ENCODE assay signal across 29 mouse cellular contexts in the genomic region with DNA sequence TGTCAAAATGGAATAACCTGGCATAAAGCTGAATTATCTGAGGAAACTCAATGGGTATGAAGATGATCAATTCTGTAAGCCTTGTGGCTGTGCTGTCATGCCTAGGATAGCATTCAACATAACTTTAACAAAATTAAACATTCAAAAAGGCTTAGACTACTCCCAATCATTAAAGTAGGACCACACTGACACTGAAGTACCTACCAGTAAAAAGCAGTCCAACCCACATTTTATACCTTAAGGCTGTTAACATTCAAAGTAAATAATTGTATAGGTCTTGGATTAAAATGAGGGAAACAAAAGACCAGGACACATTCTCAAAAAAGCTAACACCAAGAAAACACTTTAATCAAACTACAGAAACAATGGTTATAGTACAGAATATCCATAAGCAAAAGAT. TPM values are rescaled to one million over a fixed set of nuclear protein-coding genes. Genes with fewer than 3 reads are reported as not detected.
DNase-seq lines count a peak whose midpoint lies in the region; ATAC-seq and TF ChIP-seq lines count a peak whose summit lies in the region.
"Had no signal": no experiment of that assay in that cellular context is flagged by ENCODE, and none has a peak within 500 bp of the region (broad histone marks: within the 10 kb centered on the region; RNA-seq: fewer than 3 reads in every experiment).

No protein-coding gene starts in this region.

- H3K36me3 ChIP-seq in midbrain, embryonic 11.5 days (ENCODE audit: control insufficient read depth, insufficient read depth, low read length), result peaks cover 9% of the 10 kb centered on the region; the same call in 1 of the 2 replicates
- peaks cover 9% of the 10 kb centered on the region; the same call in 1 of the 2 replicates for H3K36me3 ChIP-seq in midbrain, postnatal 0 days (ENCODE audit: insufficient read depth, low read length)
- peaks cover 65% of the 10 kb centered on the region for H3K36me3 ChIP-seq in liver, embryonic 13.5 days
- peaks cover 22% of the 10 kb centered on the region for H3K36me3 ChIP-seq in kidney, adult 2 months (ENCODE audit: control insufficient read depth, insufficient read depth, low read length)

- TF ChIP-seq POLR2A in kidney, adult 2 months (IDR thresholded peaks at IDR 0.05; ENCODE audit: low read depth, low read length), result no peak

- peaks cover 17% of the 10 kb centered on the region for H3K4me1 ChIP-seq in midbrain, embryonic 11.5 days (ENCODE audit: control insufficient read depth, insufficient read depth, low read length)
- peaks cover 5% of the 10 kb centered on the region; the same call in 1 of the 2 replicates for H3K4me1 ChIP-seq in midbrain, postnatal 0 days (ENCODE audit: insufficient read depth, low read length)
- peaks cover 63% of the 10 kb centered on the region for H3K4me1 ChIP-seq in liver, embryonic 13.5 days (replicated peaks)
- H3K4me1 ChIP-seq in kidney, adult 2 months (ENCODE audit: control insufficient read depth, insufficient read depth, low read length), result 0 out of 2 replicates have a peak, but pooled peaks cover 3% of the 10 kb centered on the region

- H3K4me3 ChIP-seq in gastrocnemius, adult 2 months, result peak overlapping the region; percentile 93
- H3K4me3 ChIP-seq in midbrain, embryonic 11.5 days (ENCODE audit: low read depth, low read length), result no peak overlapping the region
- no peak overlapping the region for H3K4me3 ChIP-seq in midbrain, postnatal 0 days (ENCODE audit: low read depth, low read length)
- peak overlapping the region; percentile 28; the same call in 1 of the 2 replicates for H3K4me3 ChIP-seq in liver, embryonic 13.5 days (replicated peaks)
- no peak overlapping the region for H3K4me3 ChIP-seq in kidney, adult 2 months (ENCODE audit: insufficient read depth, low read depth, low read length)
- H3K4me3 ChIP-seq: left cerebral cortex, adult 2 months; neural tube, embryonic 12.5 days had no signal

- ATAC-seq in midbrain, embryonic 11.5 days (ENCODE audit: low FRiP score), result no peak
- no peak for ATAC-seq in midbrain, postnatal 0 days (ENCODE audit: low FRiP score)
- ATAC-seq in liver, embryonic 13.5 days (ENCODE audit: low read depth), result no peak
- ATAC-seq: inflammation-experienced regulatory T-cells, adult 6 months; lung, postnatal 0 days had no signal

- intact Hi-C loops in gastrocnemius, adult 2 months (cut with DNase I), result no loop called here

- H3K9ac ChIP-seq in midbrain, embryonic 11.5 days (ENCODE audit: low read length), result no peak overlapping the region
- no peak overlapping the region for H3K9ac ChIP-seq in midbrain, postnatal 0 days (replicated peaks; ENCODE audit: low read length, poor library complexity, severe bottlenecking)
- H3K9ac ChIP-seq in liver, embryonic 13.5 days, result peak overlapping the region; percentile 55; the same call in 1 of the 2 replicates
- H3K9ac ChIP-seq: embryonic facial prominence, embryonic 13.5 days; limb, embryonic 15.5 days; neural tube, embryonic 12.5 days had no signal

- no peak overlapping the region for H3K27ac ChIP-seq in gastrocnemius, adult 2 months
- H3K27ac ChIP-seq in midbrain, embryonic 11.5 days (ENCODE audit: low read depth, low read length), result no peak overlapping the region
- H3K27ac ChIP-seq in midbrain, postnatal 0 days (ENCODE audit: low read depth, low read length), result no peak overlapping the region
- H3K27ac ChIP-seq in liver, embryonic 13.5 days, result peak overlapping the region; percentile 23; the same call in 1 of the 2 replicates
- no peak overlapping the region for H3K27ac ChIP-seq in kidney, adult 2 months (ENCODE audit: insufficient read depth, low read depth, low read length)
- H3K27ac ChIP-seq: embryonic facial prominence, embryonic 13.5 days; heart, embryonic 10.5 days; hindbrain, embryonic 14.5 days; kidney, embryonic 15.5 days; left cerebral cortex, adult 2 months; limb, embryonic 15.5 days; midbrain, embryonic 12.5 days; neural tube, embryonic 12.5 days had no signal

- no peak for DNase-seq in gastrocnemius, adult 2 months
- DNase-seq in gastrocnemius, adult 18-20 months (ENCODE audit: low spot score), result no peak
- peak; percentile 81 for DNase-seq in midbrain, embryonic 11.5 days (ENCODE audit: low spot score, missing footprints)
- DNase-seq in midbrain, postnatal 0 days (ENCODE audit: low spot score), result no peak
- no peak for DNase-seq in liver, embryonic 13.5 days
- no peak for DNase-seq in kidney, postnatal 36 days
- DNase-seq in kidney, adult 2 months, result no peak
- DNase-seq: adrenal gland, postnatal 10 days; B cell, adult 2 months; cerebellum, adult 8-10 months; cerebellum, postnatal 36 days; embryo, embryonic 11 days; gastrocnemius, postnatal 10 days; heart, postnatal 4 days; kidney, postnatal 4 days; layer of hippocampus, adult 9-11 months; left cerebral cortex, postnatal 4 days; retina, postnatal 1 day; thymus, postnatal 25 days had no signal

- H3K4me2 ChIP-seq in midbrain, embryonic 11.5 days, result no peak overlapping the region
- no peak overlapping the region for H3K4me2 ChIP-seq in midbrain, postnatal 0 days (ENCODE audit: low read depth, low read length, poor library complexity, severe bottlenecking)
- 0 out of 2 replicates have a peak overlapping the region, but pooled peaks have one; percentile 28 for H3K4me2 ChIP-seq in liver, embryonic 13.5 days

- no peaks in the 10 kb centered on the region for H3K9me3 ChIP-seq in midbrain, embryonic 11.5 days (ENCODE audit: control insufficient read depth, low read length)
- H3K9me3 ChIP-seq in midbrain, postnatal 0 days (ENCODE audit: low read length), result no peaks in the 10 kb centered on the region
- H3K9me3 ChIP-seq in liver, embryonic 13.5 days (replicated peaks), result no peaks in the 10 kb centered on the region
- H3K9me3 ChIP-seq: embryonic facial prominence, embryonic 13.5 days; heart, embryonic 10.5 days; kidney, embryonic 15.5 days; limb, embryonic 15.5 days; midbrain, embryonic 12.5 days; neural tube, embryonic 12.5 days had no signal

- no peak for TF ChIP-seq CTCF in gastrocnemius, adult 2 months (IDR thresholded peaks at IDR 0.05)
- TF ChIP-seq CTCF in midbrain, postnatal 0 days (IDR thresholded peaks at IDR 0.05), result no peak
- no peak for TF ChIP-seq CTCF in kidney, adult 2 months (conservative IDR thresholded peaks at IDR 0.05; ENCODE audit: insufficient read depth, insufficient read length, low read depth, low read length)

- no peaks in the 10 kb centered on the region for H3K27me3 ChIP-seq in midbrain, embryonic 11.5 days (ENCODE audit: control insufficient read depth, insufficient read depth, low read length)
- no peaks in the 10 kb centered on the region for H3K27me3 ChIP-seq in midbrain, postnatal 0 days (ENCODE audit: insufficient read depth, low read length)
- no peaks in the 10 kb centered on the region for H3K27me3 ChIP-seq in liver, embryonic 13.5 days
- H3K27me3 ChIP-seq in kidney, adult 2 months (replicated peaks; ENCODE audit: control insufficient read depth, insufficient read depth, low read length), result no peaks in the 10 kb centered on the region
- H3K27me3 ChIP-seq: embryonic facial prominence, embryonic 13.5 days; kidney, embryonic 15.5 days; limb, embryonic 15.5 days; midbrain, embryonic 12.5 days; neural tube, embryonic 12.5 days had no signal

RNA-seq across cellular contexts. Expression of a gene that starts 2.7 kb away (rescaled TPM):
- 10 to 100 TPM; 21.5 to 23.9 TPM for total RNA-seq in gastrocnemius, adult 2 months (2021)
- total RNA-seq in gastrocnemius, adult 18-20 months (2021), result 10 to 100 TPM; 19.1 to 26.2 TPM
- polyA plus RNA-seq in midbrain, embryonic 11.5 days (2014; fragmentation: Nextera tagmentation; extraction: Ambion mirVana), result 28.6 and 30.3 TPM in 2 replicates
- 36.0 and 57.0 TPM in 2 replicates for total RNA-seq in midbrain, postnatal 0 days (2014; rRNA removed)
- polyA plus RNA-seq in midbrain, postnatal 0 days (2015; fragmentation: Nextera tagmentation; extraction: Ambion mirVana), result 54.8 and 64.1 TPM in 2 replicates
- polyA plus RNA-seq in liver, embryonic 13.5 days (2015; fragmentation: Nextera tagmentation; extraction: Ambion mirVana), result 10.4 and 11.8 TPM in 2 replicates
- polyA plus RNA-seq in kidney, adult 2 months (2012; rRNA removed), result 44.9 and 48.5 TPM in 2 replicates

RNA-seq across cellular contexts. Expression of a gene that starts 3.3 kb away (rescaled TPM):
- total RNA-seq in gastrocnemius, adult 2 months (2021), result 10 to 100 TPM; 81.8 to 84.8 TPM
- total RNA-seq in gastrocnemius, adult 18-20 months (2021), result 10 to 100 TPM; 68.0 to 72.0 TPM
- polyA plus RNA-seq in midbrain, embryonic 11.5 days (2014; fragmentation: Nextera tagmentation; extraction: Ambion mirVana), result 974 and 988 TPM in 2 replicates
- total RNA-seq in midbrain, postnatal 0 days (2014; rRNA removed), result 196 and 259 TPM in 2 replicates
- 460 and 484 TPM in 2 replicates for polyA plus RNA-seq in midbrain, postnatal 0 days (2015; fragmentation: Nextera tagmentation; extraction: Ambion mirVana)
- polyA plus RNA-seq in liver, embryonic 13.5 days (2015; fragmentation: Nextera tagmentation; extraction: Ambion mirVana), result 543 and 573 TPM in 2 replicates
- 214 and 336 TPM in 2 replicates for polyA plus RNA-seq in kidney, adult 2 months (2012; rRNA removed)

RNA-seq across cellular contexts. Expression of a gene that starts 6.3 kb away (rescaled TPM):
- total RNA-seq in gastrocnemius, adult 2 months (2021), result 10 to 100 TPM; 21.7 to 30.4 TPM
- 10 to 100 TPM; 18.4 to 28.1 TPM for total RNA-seq in gastrocnemius, adult 18-20 months (2021)
- polyA plus RNA-seq in midbrain, embryonic 11.5 days (2014; fragmentation: Nextera tagmentation; extraction: Ambion mirVana), result 86.9 and 89.9 TPM in 2 replicates
- 38.1 and 43.6 TPM in 2 replicates for total RNA-seq in midbrain, postnatal 0 days (2014; rRNA removed)
- polyA plus RNA-seq in midbrain, postnatal 0 days (2015; fragmentation: Nextera tagmentation; extraction: Ambion mirVana), result 48.8 and 49.8 TPM in 2 replicates
- polyA plus RNA-seq in liver, embryonic 13.5 days (2015; fragmentation: Nextera tagmentation; extraction: Ambion mirVana), result 38.1 and 40.1 TPM in 2 replicates
- polyA plus RNA-seq in kidney, adult 2 months (2012; rRNA removed), result 19.6 and 20.9 TPM in 2 replicates

RNA-seq across cellular contexts. Expression of a gene that starts 6.5 kb away (rescaled TPM):
- 10 to 100 TPM; 35.4 to 42.9 TPM for total RNA-seq in gastrocnemius, adult 2 months (2021)
- 10 to 100 TPM; 40.1 to 41.4 TPM for total RNA-seq in gastrocnemius, adult 18-20 months (2021)
- 72.5 and 76.2 TPM in 2 replicates for polyA plus RNA-seq in midbrain, embryonic 11.5 days (2014; fragmentation: Nextera tagmentation; extraction: Ambion mirVana)
- 28.9 and 32.2 TPM in 2 replicates for total RNA-seq in midbrain, postnatal 0 days (2014; rRNA removed)
- polyA plus RNA-seq in midbrain, postnatal 0 days (2015; fragmentation: Nextera tagmentation; extraction: Ambion mirVana), result 47.4 and 48.4 TPM in 2 replicates
- polyA plus RNA-seq in liver, embryonic 13.5 days (2015; fragmentation: Nextera tagmentation; extraction: Ambion mirVana), result 44.2 and 47.0 TPM in 2 replicates
- 26.8 and 32.8 TPM in 2 replicates for polyA plus RNA-seq in kidney, adult 2 months (2012; rRNA removed)

RNA-seq across cellular contexts. Expression of a gene that starts 21.7 kb away (rescaled TPM):
- 10 to 100 TPM in 1 of 2 experiments, 1 to 10 TPM in 1; 6.7 to 12.7 TPM for total RNA-seq in gastrocnemius, adult 2 months (2021)
- total RNA-seq in gastrocnemius, adult 18-20 months (2021), result 1 to 10 TPM; 5.2 to 8.2 TPM
- 27.4 and 31.6 TPM in 2 replicates for polyA plus RNA-seq in midbrain, embryonic 11.5 days (2014; fragmentation: Nextera tagmentation; extraction: Ambion mirVana)
- 23.3 and 39.1 TPM in 2 replicates for total RNA-seq in midbrain, postnatal 0 days (2014; rRNA removed)
- polyA plus RNA-seq in midbrain, postnatal 0 days (2015; fragmentation: Nextera tagmentation; extraction: Ambion mirVana), result 29.3 and 32.1 TPM in 2 replicates
- 2.0 and 2.5 TPM in 2 replicates for polyA plus RNA-seq in liver, embryonic 13.5 days (2015; fragmentation: Nextera tagmentation; extraction: Ambion mirVana)
- polyA plus RNA-seq in kidney, adult 2 months (2012; rRNA removed), result 11.3 TPM in 2 replicates
- polyA plus RNA-seq: inflammation-experienced regulatory T-cells, adult 6 months had no signal

Comparison
In these comparisons a context has a peak if more than half of its experiments do, and no peak if none do; other contexts are left out.
1. H3K4me3 ChIP-seq: peak in gastrocnemius, adult 2 months (single experiment) and liver, embryonic 13.5 days (single experiment); none in midbrain, embryonic 11.5 days (single experiment), midbrain, postnatal 0 days (single experiment) and kidney, adult 2 months (single experiment).